Mouse (Mus musculus): ENCODE measurements at regions not wholly inside any gene's neighbourhood (a gene's known extent, or its start where the extent isn't known, plus 50 kb on each side); places are given as distances from the start of the nearest gene placed in this dataset.

DNA sequence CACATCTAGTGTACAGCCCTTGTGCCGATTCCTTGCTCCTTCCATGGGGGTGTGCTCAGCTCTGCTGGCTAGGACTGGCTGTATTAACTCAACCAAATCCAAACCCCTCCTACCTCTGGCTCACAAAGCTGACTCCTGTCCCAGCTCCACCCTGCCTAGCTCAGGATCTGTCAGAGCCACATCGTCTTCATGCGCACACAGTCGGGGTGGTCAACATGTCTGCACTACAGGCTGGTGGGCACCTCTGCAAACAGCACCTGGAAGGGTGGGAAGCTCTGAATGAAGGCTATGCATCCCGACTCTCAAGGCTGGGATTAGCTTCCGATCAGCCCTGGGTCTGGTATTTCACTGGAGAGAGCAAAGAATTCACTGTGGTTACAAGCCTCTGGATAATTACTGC lies 220.4 kb downstream of the 3110018I06Rik start:
- H3K27ac ChIP-seq (replicated peaks; ENCODE audit: low read depth, low read length) = no peak overlapping the region
- peaks cover 12% of the 10 kb centered on the region for H3K4me1 ChIP-seq (ENCODE audit: control insufficient read depth, insufficient read depth, low read length)
- no peaks in the 10 kb centered on the region for H3K36me3 ChIP-seq (ENCODE audit: control insufficient read depth, insufficient read depth, low read length)
- no peak for TF ChIP-seq POLR2A (IDR thresholded peaks at IDR 0.05; ENCODE audit: borderline replicate concordance, extremely low read depth, insufficient read depth, insufficient read length)
- DNase-seq (ENCODE audit: low spot score) (no peak), ATAC-seq (ENCODE audit: low FRiP score, low read depth) (no peak)
- no peaks in the 10 kb centered on the region for H3K9me3 ChIP-seq (ENCODE audit: control insufficient read depth, low read length)
- WGBS = 51% methylated on average over 6 of the region's 6 CpGs
- no peak overlapping the region for H3K4me2 ChIP-seq (replicated peaks; ENCODE audit: low read depth, low read length, severe bottlenecking)
- H3K9ac ChIP-seq (ENCODE audit: low read depth, low read length, severe bottlenecking) = no peak overlapping the region
- H3K27me3 ChIP-seq (ENCODE audit: control insufficient read depth, insufficient read depth, low read length) = no peaks in the 10 kb centered on the region
- no peak overlapping the region for H3K4me3 ChIP-seq (replicated peaks; ENCODE audit: low read length)

DNA sequence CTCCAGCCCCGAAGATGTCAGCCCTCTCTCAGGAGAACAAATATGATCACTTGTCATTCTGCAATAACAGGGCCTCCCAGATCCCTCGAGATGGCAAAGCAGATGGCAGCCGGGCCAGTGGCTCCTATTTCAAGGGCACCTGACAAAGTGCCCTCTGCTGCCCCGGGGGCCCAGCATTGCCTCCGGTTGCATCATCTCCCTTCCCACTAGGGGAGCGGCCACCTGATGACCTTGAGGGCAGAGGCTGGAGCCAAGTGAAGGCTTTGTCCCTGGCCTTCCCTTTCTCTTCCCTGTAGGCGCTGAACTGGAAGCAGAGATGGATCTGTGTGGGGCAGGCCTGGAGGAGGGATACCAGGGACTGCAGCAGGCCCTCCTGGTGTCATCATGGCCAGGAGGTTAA lies 222.6 kb downstream of the 3110018I06Rik start:
- Histone ChIP-seq H3K27ac (replicated peaks; ENCODE audit: low read depth, low read length) (no peak overlapping the region), H3K9ac (ENCODE audit: low read depth, low read length, severe bottlenecking) (no peak overlapping the region), H3K27me3 (ENCODE audit: control insufficient read depth, insufficient read depth, low read length) (no peaks in the 10 kb centered on the region), H3K36me3 (ENCODE audit: control insufficient read depth, insufficient read depth, low read length) (no peaks in the 10 kb centered on the region), H3K4me3 (replicated peaks; ENCODE audit: low read length) (no peak overlapping the region), H3K9me3 (ENCODE audit: control insufficient read depth, low read length) (no peaks in the 10 kb centered on the region), H3K4me2 (replicated peaks; ENCODE audit: low read depth, low read length, severe bottlenecking) (no peak overlapping the region), H3K4me1 (ENCODE audit: control insufficient read depth, insufficient read depth, low read length) (peaks cover 17% of the 10 kb centered on the region)
- DNase-seq (ENCODE audit: low spot score) (no peak), ATAC-seq (ENCODE audit: low FRiP score, low read depth) (no peak)
- WGBS = 59% methylated on average over 7 of the region's 7 CpGs
- TF ChIP-seq POLR2A (IDR thresholded peaks at IDR 0.05; ENCODE audit: borderline replicate concordance, extremely low read depth, insufficient read depth, insufficient read length) = no peak

DNA sequence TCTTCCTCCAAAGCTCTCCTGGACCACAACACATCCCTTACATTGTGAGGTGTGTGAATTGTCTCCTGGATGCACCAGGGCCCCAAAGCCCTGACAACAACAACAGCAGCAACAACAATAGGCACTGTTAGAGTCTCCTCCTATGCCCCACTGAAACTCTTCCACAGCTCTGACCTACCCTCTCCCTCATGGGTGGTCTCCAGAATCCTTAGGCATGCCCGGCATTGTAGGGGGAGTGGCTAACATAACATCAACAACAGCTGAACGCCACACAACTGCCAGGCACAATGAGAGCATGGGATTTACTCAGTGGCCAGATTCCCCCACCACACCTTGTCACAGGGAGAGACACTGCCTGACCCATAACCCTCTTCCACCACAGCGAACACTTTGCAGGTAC lies 223.2 kb downstream of the 3110018I06Rik start:
- 48% methylated on average over 3 of the region's 3 CpGs for WGBS
- DNase-seq (ENCODE audit: low spot score) = no peak

DNA sequence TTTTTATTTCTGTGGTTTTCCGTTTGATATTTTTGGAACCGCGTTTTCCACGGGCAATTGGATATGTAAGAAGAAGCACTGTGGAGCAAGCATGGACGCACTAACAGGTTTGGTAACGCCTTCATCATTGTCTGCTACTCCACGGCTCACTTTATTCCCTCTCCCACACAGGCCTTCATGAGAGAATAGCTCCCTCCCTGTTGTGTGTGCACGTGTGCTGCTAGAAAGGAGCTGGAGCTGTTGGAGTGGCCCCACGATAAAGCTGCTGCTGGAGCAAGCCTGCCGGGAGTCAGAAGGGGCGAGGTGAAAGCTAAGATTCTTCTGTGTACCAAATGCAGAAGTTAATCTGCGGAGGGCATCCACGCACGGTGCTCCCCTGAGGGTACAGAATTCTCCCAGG lies 224.8 kb downstream of the 3110018I06Rik start:
- Histone ChIP-seq H3K4me2 (replicated peaks; ENCODE audit: low read depth, low read length, severe bottlenecking) (no peak overlapping the region), H3K9me3 (ENCODE audit: control insufficient read depth, low read length) (no peaks in the 10 kb centered on the region), H3K9ac (ENCODE audit: low read depth, low read length, severe bottlenecking) (no peak overlapping the region), H3K36me3 (ENCODE audit: control insufficient read depth, insufficient read depth, low read length) (no peaks in the 10 kb centered on the region), H3K27me3 (ENCODE audit: control insufficient read depth, insufficient read depth, low read length) (no peaks in the 10 kb centered on the region), H3K4me1 (ENCODE audit: control insufficient read depth, insufficient read depth, low read length) (peaks cover 23% of the 10 kb centered on the region), H3K27ac (replicated peaks; ENCODE audit: low read depth, low read length) (no peak overlapping the region), H3K4me3 (replicated peaks; ENCODE audit: low read length) (no peak overlapping the region)
- ATAC-seq (ENCODE audit: low FRiP score, low read depth) (no peak), DNase-seq (ENCODE audit: low spot score) (no peak)
- TF ChIP-seq POLR2A (IDR thresholded peaks at IDR 0.05; ENCODE audit: borderline replicate concordance, extremely low read depth, insufficient read depth, insufficient read length) = no peak
- 54% methylated on average over 14 of the region's 14 CpGs for WGBS

More for the DNA sequence above, 223.2 kb downstream of the 3110018I06Rik start:
- no peak for TF ChIP-seq POLR2A (IDR thresholded peaks at IDR 0.05; ENCODE audit: borderline replicate concordance, extremely low read depth, insufficient read depth, insufficient read length)
- no peak overlapping the region for H3K27ac ChIP-seq (replicated peaks; ENCODE audit: low read depth, low read length)
- no peaks in the 10 kb centered on the region for H3K36me3 ChIP-seq (ENCODE audit: control insufficient read depth, insufficient read depth, low read length)
- H3K4me3 ChIP-seq (replicated peaks; ENCODE audit: low read length) = no peak overlapping the region
- no peaks in the 10 kb centered on the region for H3K9me3 ChIP-seq (ENCODE audit: control insufficient read depth, low read length)
- peak; percentile 56 for ATAC-seq (ENCODE audit: low FRiP score, low read depth)
- no peak overlapping the region for H3K9ac ChIP-seq (ENCODE audit: low read depth, low read length, severe bottlenecking)
- no peak overlapping the region for H3K4me2 ChIP-seq (replicated peaks; ENCODE audit: low read depth, low read length, severe bottlenecking)
- H3K27me3 ChIP-seq (ENCODE audit: control insufficient read depth, insufficient read depth, low read length) = no peaks in the 10 kb centered on the region
- H3K4me1 ChIP-seq (ENCODE audit: control insufficient read depth, insufficient read depth, low read length) = peaks cover 19% of the 10 kb centered on the region

DNA sequence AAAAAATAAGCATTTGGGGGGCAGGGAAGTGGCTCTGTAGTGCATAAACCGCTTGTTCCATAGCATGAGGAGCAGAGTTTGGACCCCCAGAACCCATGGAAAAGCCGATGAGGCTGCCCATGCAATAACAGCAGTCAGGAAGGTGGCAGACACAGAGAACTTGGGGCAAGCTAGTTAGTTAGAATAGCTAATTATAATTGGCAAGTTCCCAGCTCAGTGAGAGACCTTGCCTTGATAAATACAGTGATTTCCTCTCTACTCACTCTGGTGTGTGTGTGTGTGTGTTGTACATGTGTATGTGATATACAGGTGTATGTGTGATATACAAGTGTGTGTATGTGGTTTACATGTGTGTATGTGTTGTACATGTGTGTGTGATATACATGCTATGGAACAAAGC lies 226.4 kb downstream of the 3110018I06Rik start:
- no peak overlapping the region for H3K4me3 ChIP-seq (replicated peaks; ENCODE audit: low read length)
- ATAC-seq (ENCODE audit: low FRiP score, low read depth) (no peak), DNase-seq (ENCODE audit: low spot score) (no peak)
- 80% methylated on average over 2 of the region's 2 CpGs for WGBS
- no peaks in the 10 kb centered on the region for H3K27me3 ChIP-seq (ENCODE audit: control insufficient read depth, insufficient read depth, low read length)
- no peak for TF ChIP-seq POLR2A (IDR thresholded peaks at IDR 0.05; ENCODE audit: borderline replicate concordance, extremely low read depth, insufficient read depth, insufficient read length)
- H3K36me3 ChIP-seq (ENCODE audit: control insufficient read depth, insufficient read depth, low read length) = no peaks in the 10 kb centered on the region
- peaks cover 17% of the 10 kb centered on the region for H3K4me1 ChIP-seq (ENCODE audit: control insufficient read depth, insufficient read depth, low read length)
- H3K9ac ChIP-seq (ENCODE audit: low read depth, low read length, severe bottlenecking) = no peak overlapping the region
- no peaks in the 10 kb centered on the region for H3K9me3 ChIP-seq (ENCODE audit: control insufficient read depth, low read length)
- no peak overlapping the region for H3K4me2 ChIP-seq (replicated peaks; ENCODE audit: low read depth, low read length, severe bottlenecking)
- H3K27ac ChIP-seq (replicated peaks; ENCODE audit: low read depth, low read length) = no peak overlapping the region

DNA sequence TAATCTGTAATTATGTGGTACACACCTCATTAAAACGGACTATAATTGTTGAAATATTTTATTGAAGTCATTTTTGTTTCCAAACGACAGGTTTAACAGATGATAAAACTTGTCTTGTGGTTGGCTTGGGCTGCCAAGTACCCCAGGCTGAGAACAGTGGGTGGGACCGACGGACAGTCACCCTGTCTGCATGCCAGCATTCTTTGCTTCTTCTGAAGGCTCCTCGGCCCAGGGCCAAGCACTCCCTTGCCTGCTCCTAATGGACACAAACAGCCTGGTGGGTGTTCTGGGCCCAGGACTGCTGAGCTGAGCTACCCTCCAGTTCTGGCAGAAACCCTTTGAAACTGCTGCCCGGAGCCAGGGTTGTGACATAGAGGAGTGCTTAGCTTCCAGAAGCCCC lies 227.4 kb downstream of the 3110018I06Rik start:
- DNase-seq (ENCODE audit: low spot score) (peak; percentile 59), ATAC-seq (ENCODE audit: low FRiP score, low read depth) (peak; percentile 48)
- no peak for TF ChIP-seq POLR2A (IDR thresholded peaks at IDR 0.05; ENCODE audit: borderline replicate concordance, extremely low read depth, insufficient read depth, insufficient read length)
- no peaks in the 10 kb centered on the region for H3K36me3 ChIP-seq (ENCODE audit: control insufficient read depth, insufficient read depth, low read length)
- H3K4me1 ChIP-seq (ENCODE audit: control insufficient read depth, insufficient read depth, low read length) = peaks cover 17% of the 10 kb centered on the region
- H3K27me3 ChIP-seq (ENCODE audit: control insufficient read depth, insufficient read depth, low read length) = no peaks in the 10 kb centered on the region
- no peak overlapping the region for H3K4me2 ChIP-seq (replicated peaks; ENCODE audit: low read depth, low read length, severe bottlenecking)
- H3K9me3 ChIP-seq (ENCODE audit: control insufficient read depth, low read length) = no peaks in the 10 kb centered on the region
- 27% methylated on average over 6 of the region's 6 CpGs for whole genome bisulfite sequencing
- H3K27ac ChIP-seq (replicated peaks; ENCODE audit: low read depth, low read length) = no peak overlapping the region
- H3K4me3 ChIP-seq (replicated peaks; ENCODE audit: low read length) = no peak overlapping the region
- no peak overlapping the region for H3K9ac ChIP-seq (ENCODE audit: low read depth, low read length, severe bottlenecking)

Data from limb, embryonic 14.5 days (tissue).